Mouse (Mus musculus) adrenal gland, adult 18-20 months (tissue): ENCODE data around the gene Dscam. TPM values are rescaled to one million over a fixed set of nuclear protein-coding genes. Genes with fewer than 3 reads are reported as not detected.

Source experiments
- DNase-seq, 2 experiments: peaks; one replicate each; pipeline ENCODE4 v3.0.0; 2021 to 2022; ENCODE audit warnings: low spot score in 2 of 2
- total RNA-seq, 2 experiments: library from RNA; stranded (reverse); gene quantifications; 1 replicate in 1 of 2; 2 replicates in 1 of 2; pipeline ENCODE4 v1.2.3; 2021

Dscam gene
- total RNA-seq, 2 experiments from 2014 or later: 0.03 to 0.10 TPM

DNA sequence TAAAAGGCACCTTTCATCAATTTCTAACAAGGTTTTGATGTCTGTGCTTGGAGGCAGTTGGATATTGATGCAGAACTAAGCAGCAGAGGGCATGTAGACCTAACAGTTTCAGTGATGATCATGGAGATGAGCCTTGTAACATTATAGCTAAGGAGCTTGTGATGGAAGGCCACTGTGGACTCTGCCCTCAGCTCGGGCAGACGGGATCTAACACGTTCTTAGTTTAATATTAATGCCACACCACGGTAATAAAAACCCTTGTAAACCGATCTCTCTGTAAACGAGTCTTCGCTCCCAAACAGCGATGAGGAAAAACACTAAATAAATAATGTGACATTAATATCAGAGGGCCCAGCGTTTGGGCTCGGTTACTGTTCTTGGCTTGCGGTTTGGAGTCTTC, 569.8 kb downstream of the Dscam start:
- DNase-seq: no peak

DNA sequence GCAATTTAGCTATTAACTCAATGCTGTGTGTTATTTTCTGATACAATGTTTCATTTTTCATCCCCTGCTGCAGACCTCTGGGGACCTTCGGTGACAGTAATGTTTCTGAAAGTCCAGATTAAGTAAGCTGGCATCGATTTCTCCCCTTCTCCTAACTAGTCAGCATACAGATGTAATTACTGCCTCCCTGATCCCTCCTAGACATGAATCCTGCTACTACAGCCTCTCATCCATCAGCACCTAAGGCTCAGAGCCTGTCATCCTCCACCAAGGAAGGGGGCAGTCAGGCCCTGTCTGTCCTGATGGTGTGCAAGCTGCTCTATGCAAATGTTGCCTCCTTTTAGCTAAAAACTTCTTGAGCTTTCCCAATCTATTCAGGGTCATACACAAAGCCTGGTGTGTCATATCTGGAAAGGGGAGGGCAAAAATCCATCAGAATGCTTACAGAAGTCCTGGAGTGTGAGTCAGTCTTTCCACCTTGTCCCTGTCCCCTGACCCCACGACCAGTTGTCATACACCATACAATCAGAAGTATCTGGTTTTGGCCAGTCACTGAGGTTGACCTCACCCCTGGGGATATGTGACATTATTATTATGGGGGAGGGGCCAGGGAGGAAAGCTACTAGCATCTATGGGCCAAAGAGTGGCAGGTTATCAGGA, 571.0 kb downstream of the Dscam start:
- DNase-seq: peak in 1 of 2 experiments; percentile 12

DNA sequence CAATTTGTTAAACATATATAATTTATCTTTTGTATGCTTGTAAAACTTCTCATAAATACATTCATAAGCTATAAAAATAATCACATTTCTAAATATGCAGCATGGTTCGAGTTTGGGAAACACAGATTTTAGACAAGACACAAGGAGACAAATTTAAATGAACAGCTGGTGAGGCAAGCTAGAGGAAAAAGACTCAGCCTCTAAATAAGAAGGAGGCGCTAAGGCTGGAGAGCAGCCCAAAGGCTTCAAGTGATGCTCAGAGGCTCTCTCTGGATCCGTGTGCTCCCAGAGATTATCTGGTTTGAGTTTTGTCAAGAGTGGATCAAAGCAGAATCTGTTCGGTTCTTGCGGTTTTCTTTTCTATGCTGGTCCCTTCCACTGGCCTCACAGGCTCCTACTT, 594.7 kb downstream of the Dscam start:
- no peak for DNase-seq

DNA sequence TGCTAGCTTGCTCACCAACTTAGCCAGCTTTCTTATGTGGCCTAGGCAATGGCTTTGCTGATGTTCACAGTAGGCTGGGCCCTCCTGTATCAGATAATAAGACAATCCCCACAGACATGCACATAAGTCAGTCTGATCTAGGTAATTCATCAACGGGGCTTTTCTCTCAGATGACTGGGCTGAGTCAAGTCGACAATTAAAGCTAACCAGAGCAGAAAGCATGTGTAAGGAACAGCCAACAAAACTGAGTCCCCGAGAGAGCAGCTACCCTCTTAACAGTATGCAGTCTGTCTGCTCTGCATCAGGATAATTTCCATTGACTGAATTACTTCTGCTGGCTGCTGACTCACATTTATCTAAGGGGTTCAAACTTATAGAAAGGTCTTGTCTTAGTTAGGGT, 603.1 kb downstream of the Dscam start:
- DNase-seq: no peak

DNA sequence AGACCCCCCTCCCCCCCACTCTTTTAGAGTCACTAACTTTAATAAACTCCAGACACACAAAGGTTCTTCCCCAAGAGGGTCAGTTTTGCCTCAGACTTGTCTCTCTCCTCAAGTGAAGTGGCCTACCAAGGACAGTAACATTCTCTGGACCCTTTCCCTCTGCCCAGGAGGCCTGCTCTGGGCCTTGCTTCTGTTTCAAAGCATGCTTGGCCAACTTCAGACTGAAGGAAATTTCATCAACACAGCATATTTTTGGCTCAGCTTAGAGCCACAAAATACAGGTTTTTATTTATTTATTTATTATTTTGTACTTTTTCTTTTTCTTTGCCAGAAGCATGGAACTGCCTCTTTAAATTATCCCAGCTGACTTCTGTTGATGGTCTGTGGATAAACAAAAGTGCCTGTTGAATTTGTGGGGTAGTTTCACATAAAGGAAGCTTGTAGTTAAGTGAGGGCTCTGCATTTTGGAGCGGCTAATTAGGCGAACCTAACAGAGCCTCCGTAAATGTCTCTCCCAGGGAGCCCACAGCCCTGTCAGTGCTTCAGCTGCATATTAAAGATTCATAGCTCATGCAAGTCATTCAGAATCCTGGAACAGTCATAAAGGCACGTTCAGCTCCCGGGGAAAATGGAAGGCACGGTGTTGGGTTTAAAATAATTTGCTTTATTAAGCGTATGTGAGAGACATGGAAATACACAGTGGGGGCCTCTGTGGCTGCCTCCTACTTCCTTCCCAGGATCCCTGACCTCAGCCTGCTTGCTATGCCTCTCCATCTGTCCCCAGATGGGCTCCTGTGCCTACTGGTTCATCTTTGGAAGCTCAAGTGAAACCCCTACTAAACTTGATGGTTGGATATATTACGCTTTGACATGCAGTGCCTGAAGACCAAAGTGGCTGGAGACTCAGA, 606.9 kb downstream of the Dscam start:
- no peak for DNase-seq

DNA sequence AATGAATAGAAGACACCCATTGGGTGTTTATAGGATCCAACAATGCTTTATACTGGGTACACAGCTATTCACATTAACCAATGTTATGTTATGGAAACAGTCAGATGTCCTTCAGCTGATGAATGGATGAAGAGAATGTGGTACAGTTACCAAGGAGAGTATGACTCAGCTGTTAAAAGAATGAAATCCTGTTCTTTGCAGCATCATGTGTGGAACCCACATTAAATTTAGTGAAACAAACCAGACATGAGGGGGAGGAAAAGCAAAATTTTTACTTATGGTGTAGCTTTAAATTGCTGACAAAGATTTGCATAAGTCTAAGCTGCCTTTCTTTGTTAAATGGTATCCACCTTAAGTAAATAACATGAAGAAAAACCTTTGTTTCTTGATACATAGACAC, 610.8 kb downstream of the Dscam start:
- no peak for DNase-seq

DNA sequence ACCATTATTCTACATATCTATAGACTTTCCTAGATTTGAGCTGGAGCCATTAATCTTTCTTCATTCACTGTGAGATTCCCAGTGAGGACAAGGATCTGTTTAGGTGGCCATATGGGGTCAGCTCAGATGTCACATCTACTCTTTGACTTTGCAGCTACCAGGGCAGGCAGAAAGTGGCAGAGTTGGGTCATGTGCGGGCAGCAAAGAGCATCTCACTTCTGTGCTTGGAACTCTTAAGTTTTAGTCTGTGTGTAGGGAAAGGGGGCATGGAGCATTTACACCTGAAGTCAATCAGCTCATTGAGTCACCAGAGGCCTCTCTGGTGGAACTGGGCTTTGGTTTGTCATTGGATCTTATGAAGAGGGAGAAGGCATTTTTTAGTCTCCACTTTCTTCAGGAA, 612.2 kb downstream of the Dscam start:
- no peak for DNase-seq

DNA sequence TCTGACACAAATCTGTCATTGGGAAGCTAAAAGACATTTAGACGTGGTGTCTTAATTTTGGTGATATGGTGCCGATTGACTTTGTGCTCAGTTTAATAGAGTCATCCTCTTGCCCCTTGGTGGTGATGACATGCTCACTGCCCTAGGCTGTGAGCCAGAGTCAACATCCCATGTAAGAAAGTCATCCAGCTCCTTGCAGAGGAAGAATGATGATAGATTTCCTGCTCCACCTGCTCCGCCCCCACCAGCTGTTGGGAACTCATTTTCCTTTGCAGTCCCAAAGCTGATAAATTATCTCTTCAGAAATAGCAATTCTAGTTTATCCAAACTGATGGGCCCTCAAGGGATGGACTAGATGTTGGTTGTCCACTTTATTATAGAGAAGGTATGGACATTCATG, 613.9 kb downstream of the Dscam start:
- no peak for DNase-seq

DNA sequence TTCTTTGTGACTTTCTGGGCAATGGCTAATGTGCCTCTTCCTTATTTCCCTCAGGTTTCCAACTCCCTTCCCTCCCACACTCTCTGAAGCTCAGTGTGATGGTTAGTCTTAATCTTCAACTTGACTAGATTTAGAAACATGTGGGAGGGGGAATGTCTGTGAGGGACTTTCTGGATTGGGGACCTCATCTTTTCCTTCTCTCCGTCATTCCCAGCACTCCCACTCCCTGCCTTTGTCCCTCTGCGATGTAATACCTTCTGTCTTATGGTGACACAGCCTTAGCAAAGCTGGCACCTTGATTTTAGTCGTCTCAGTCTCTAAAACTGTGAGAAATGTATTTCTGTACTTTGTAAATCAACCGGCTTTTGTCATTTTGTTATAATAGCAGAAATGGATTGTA, 615.1 kb downstream of the Dscam start:
- DNase-seq: no peak

DNA sequence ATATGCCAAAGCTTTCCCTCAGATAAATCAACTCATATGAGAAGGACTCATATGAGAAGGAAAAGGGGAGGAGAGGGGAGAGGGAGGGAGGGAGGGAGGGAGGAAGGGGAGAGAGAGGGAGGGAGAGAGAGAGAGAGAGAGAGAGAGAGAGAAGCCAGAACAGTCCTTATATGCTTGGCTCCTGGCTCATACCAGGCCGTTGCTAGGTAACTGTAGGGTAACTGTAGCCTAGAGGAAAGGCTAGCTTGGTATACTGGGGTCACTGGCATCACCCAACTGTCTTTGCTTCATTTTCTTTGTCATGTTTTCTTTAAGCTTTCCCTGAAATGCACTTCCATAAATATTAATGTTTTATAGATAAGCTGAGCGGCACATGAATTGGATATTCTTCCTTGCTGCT, 617.9 kb downstream of the Dscam start:
- no peak for DNase-seq

DNA sequence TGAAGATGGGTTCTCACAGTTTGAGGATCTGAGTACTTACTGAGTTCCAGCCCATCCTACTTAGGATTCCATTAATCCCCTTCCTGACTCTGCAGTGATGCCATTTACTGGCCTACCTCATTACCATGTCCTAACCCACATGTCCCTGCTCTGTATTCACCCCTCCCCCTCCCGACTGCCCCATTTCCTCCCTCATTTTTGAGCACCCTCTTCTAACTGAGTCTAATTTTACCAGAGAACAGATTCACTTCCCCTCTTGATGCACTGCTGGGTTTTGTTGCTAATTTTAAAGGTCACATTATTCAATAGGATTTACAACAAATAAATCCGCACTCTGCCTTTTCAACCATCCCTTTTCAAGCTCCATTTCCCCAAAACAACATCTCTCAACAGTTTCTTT, 629.5 kb downstream of the Dscam start:
- DNase-seq: no peak

Other genes with a start within 250 kb of the Dscam start
- gene Bace2, start 186.0 kb upstream of the Dscam start, total RNA-seq: 10 to 100 TPM; 14.9 to 22.3 TPM